Mouse (Mus musculus): ENCODE measurements around the gene Fgfr2.

GRCm38 (mm10) chr7:131812116-131812515, 1311.0 kb downstream of the Fgfr2 start:
- TF ChIP-seq CTCF (IDR thresholded peaks at IDR 0.05) (no peak), EP300 (IDR thresholded peaks at IDR 0.05) (no peak)
